Mouse (Mus musculus) hindbrain, embryonic 11.5 days (tissue): ENCODE results near the gene Wfikkn1. TPM values are rescaled to one million over a fixed set of nuclear protein-coding genes. Genes with fewer than 3 reads are reported as not detected.

Experiments used
- ATAC-seq: fragments of 200-750 bp; cut with Nextera tagmentation; 2 replicates; pipeline ENCODE4 v1.8.0; 2017; ENCODE audit warnings: mild to moderate bottlenecking, moderate TSS enrichment, moderate library complexity; ENCODE audit not compliant: low FRiP score
- DNase-seq: peaks from one replicate; pipeline ENCODE4 v3.0.0-alpha.2; 2015; ENCODE audit warnings: low spot score
- H3K27ac ChIP-seq: fragments of 300-500 bp; sonication (generic); 2 replicates; pipeline ENCODE4 v1.5.1; 2014; ENCODE audit warnings: mild to moderate bottlenecking, low read depth, low read length
- H3K27me3 ChIP-seq: fragments of 300-500 bp; sonication (generic); 2 replicates; pipeline ENCODE4 v1.6.1; 2014; ENCODE audit warnings: mild to moderate bottlenecking, low read length, moderate library complexity, mixed read lengths; ENCODE audit not compliant: control insufficient read depth, insufficient read depth
- H3K36me3 ChIP-seq: fragments of 300-500 bp; sonication (generic); 2 replicates; pipeline ENCODE4 v1.6.1; 2014; ENCODE audit warnings: mild to moderate bottlenecking, low read length, moderate library complexity, mixed read lengths; ENCODE audit not compliant: control insufficient read depth, insufficient read depth
- H3K4me1 ChIP-seq: fragments of 300-500 bp; sonication (generic); replicated peaks from 2 replicates; pipeline ENCODE4 v1.6.1; 2014; ENCODE audit warnings: low read length, mixed read lengths; ENCODE audit not compliant: control insufficient read depth, insufficient read depth
- H3K4me2 ChIP-seq: fragments of 300-500 bp; sonication (generic); replicated peaks from 2 replicates; pipeline ENCODE4 v1.6.1; 2014; ENCODE audit warnings: mild to moderate bottlenecking, low read depth, low read length
- H3K4me3 ChIP-seq: fragments of 300-500 bp; sonication (generic); 2 replicates; pipeline ENCODE4 v1.5.1; 2014; ENCODE audit warnings: low read depth, low read length
- H3K9ac ChIP-seq: fragments of 300-500 bp; sonication (generic); 2 replicates; pipeline ENCODE4 v1.6.1; 2014; ENCODE audit warnings: low read depth, low read length
- H3K9me3 ChIP-seq: fragments of 300-500 bp; sonication (generic); 2 replicates; pipeline ENCODE4 v1.6.1; 2016; ENCODE audit warnings: low read length; ENCODE audit not compliant: control insufficient read depth
- WGBS: fragments of 180-500 bp; shearing (Covaris S2); extraction: QIAGEN DNeasy Blood & Tissue Kit; methylation state at CpG from one replicate; pipeline ENCODE4 v1.1.7; 2014; 5-methylcytosine and 5-hydroxymethylcytosine counted together
- polyA plus RNA-seq: library from polyadenylated mRNA; unstranded; fragments of >200 nt; fragmentation: Nextera tagmentation; extraction: Ambion mirVana; gene quantifications from 2 replicates; pipeline ENCODE4 v1.2.1, GENCODE M21; 2014

The Wfikkn1 gene
- polyA plus RNA-seq, 1 experiment from 2014 or later, result 0.71 TPM

- Histone ChIP-seq H3K4me3 (peak within 1 kb of the TSS; percentile 49), H3K9me3 (no peaks in the 10 kb centered on the region), H3K9ac (peak within 1 kb of the TSS; percentile 80), H3K27ac (peak within 1 kb of the TSS; percentile 66), H3K4me1 (peaks cover 8% of the 10 kb centered on the region), H3K36me3 (no peaks in the 10 kb centered on the region), H3K27me3 (no peaks in the 10 kb centered on the region), H3K4me2 (peak within 1 kb of the TSS; percentile 89)
- 4% methylated on average over 65 of the region's 65 CpGs for WGBS
- DNase-seq (peak; percentile 94), ATAC-seq (peak; percentile 93)
Observed at GRCm38 (mm10) chr17:25860832-25861703, 19.6 kb downstream of the Wfikkn1 start, which contains the start of gene Wdr90. Gene Wdr90 (minus strand): TSS chr17:25861501.

DNA sequence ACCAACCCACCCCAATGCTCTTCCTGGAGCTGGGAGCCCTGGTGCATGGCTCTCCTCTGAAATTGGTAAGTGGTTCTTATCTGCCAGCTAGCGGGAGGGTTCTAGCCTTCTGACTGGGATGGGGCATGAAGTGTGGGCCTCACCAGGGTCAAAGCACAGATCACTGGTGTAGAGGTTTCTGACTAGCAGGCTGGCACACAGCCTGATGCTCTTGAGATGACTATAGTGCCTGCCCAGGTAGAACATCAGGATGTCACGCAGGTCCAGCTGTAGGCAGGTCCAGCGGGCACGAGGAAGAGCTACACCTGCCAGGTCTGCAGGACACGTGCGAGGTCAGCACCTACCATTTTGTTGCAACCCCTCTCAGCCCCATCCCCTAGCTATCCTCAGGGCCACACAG, 20.4 kb downstream of the Wfikkn1 start:
- Histone ChIP-seq H3K27me3 (no peaks in the 10 kb centered on the region), H3K9me3 (no peaks in the 10 kb centered on the region), H3K4me1 (peaks cover 8% of the 10 kb centered on the region), H3K27ac (no peak overlapping the region), H3K9ac (peak overlapping the region; percentile 80; the same call in 1 of the 2 replicates), H3K4me3 (no peak overlapping the region), H3K4me2 (peak overlapping the region; percentile 89; the same call in 1 of the 2 replicates), H3K36me3 (no peaks in the 10 kb centered on the region)
- DNase-seq, result no peak
- WGBS, result 93% methylated on average over 6 of the region's 6 CpGs
- no peak for ATAC-seq

DNA sequence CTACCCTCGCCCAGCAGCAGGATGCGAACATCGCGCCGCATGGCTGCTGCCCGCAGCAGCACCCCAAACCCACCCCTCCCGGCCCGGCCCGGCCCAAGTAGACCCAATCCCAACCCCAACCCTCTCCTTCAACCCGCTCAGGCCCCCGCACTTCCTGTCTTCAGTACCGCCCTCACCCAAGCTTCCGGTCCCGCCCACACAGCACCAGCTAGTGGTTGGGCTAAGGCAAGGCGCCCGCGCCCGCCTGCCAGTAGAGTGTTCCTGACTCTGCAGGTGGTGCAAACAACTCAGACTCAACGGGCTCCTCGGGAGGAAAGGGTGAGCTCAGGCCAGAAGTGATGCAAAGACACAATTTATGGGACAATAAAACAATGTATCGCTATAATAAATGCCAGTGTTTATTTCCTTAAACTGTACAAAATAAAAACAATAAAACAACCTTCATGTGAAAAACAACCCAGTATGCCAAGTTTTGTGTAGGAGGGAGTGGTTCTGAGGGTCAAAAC, 36.2 kb downstream of the Wfikkn1 start, which contains the start of gene Rhot2:
Gene Rhot2, minus strand, starts transcription at position 456 of the 506 bp plus-strand sequence.
- H3K36me3 ChIP-seq, result peaks cover 18% of the 10 kb centered on the region
- peak within 1 kb of the TSS; percentile 67 for H3K4me2 ChIP-seq
- H3K4me3 ChIP-seq, result peak within 1 kb of the TSS; percentile 82
- H3K9ac ChIP-seq, result peak within 1 kb of the TSS; percentile 72
- ATAC-seq, result peak; percentile 92
- DNase-seq, result peak; percentile 97
- no peaks in the 10 kb centered on the region for H3K27me3 ChIP-seq
- H3K9me3 ChIP-seq, result no peaks in the 10 kb centered on the region
- under 1% methylated on average over 20 of the region's 21 CpGs for WGBS
- H3K4me1 ChIP-seq, result no peaks in the 10 kb centered on the region; the same call in none of the 2 replicates
- peak within 1 kb of the TSS; percentile 58; the same call in 1 of the 2 replicates for H3K27ac ChIP-seq

DNA sequence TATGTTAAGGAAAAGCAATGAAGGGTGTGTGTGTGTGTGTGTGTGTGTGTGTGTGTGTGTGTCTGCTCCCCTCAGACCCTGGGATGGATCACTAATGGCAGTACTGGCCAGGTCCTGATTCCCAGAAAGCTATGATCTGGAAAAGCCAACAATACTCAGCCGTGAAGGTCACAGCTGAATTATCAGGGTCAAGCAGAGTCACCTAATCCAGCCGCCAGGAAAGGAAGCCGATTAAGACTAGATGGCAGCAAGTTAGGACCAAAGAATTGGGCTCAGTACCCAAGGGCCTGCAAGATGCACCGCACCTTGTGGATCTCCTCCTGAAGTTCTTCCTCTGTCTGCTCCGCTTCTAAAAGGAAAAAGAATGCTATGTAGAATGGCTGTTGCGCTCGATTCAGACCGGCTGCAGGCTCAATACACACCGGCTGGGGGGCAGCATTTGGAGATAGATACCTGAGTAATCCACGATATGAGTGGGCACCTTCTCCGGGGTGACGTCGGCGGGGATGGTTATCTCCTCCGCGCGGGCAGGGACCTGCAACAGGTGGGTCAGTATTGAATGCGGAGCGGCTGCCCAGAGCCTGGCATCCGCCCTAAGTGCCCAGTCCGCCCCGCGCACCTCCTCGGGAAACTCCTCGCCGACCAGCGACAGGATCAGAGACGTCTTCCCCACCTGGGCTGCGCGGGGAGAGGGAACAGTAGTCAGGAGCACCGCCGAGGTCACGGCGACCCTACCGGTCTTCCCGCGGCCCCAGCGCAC, 36.8 kb downstream of the Wfikkn1 start:
- no peaks in the 10 kb centered on the region for H3K27me3 ChIP-seq
- 4% methylated on average over 32 of the region's 38 CpGs for WGBS
- DNase-seq (no peak), ATAC-seq (peak; percentile 41; the same call in 1 of the 2 replicates)
- no peaks in the 10 kb centered on the region; the same call in none of the 2 replicates for H3K4me1 ChIP-seq
- peak overlapping the region; percentile 82 for H3K4me3 ChIP-seq
- no peaks in the 10 kb centered on the region for H3K9me3 ChIP-seq
- H3K36me3 ChIP-seq, result peaks cover 24% of the 10 kb centered on the region
- peak overlapping the region; percentile 67 for H3K4me2 ChIP-seq
- peak overlapping the region; percentile 72 for H3K9ac ChIP-seq
- H3K27ac ChIP-seq, result peak overlapping the region; percentile 58; the same call in 1 of the 2 replicates

DNA sequence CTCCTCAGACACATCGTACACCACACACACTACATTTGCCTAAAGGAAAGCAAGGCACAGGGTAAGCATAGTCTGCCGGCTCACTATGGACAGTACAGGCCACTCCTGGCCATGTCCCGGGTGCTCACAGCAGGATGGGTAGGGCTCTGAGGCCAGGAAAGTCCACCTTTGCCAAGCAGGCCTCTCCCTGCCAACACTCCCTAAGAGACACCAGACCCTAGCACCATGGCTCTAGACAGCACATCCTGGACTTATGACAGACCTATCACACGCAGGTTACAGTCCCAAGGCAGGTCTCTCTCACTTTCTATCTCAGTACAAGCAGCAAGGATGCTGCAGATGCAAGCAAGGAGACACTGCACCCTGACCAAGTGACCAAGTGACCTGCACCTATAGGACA, 37.5 kb downstream of the Wfikkn1 start:
- Histone ChIP-seq H3K4me1 (no peaks in the 10 kb centered on the region; the same call in none of the 2 replicates), H3K27ac (peak overlapping the region; percentile 13; the same call in 1 of the 2 replicates), H3K27me3 (no peaks in the 10 kb centered on the region), H3K9ac (peak overlapping the region; percentile 72; the same call in 1 of the 2 replicates), H3K4me3 (peak overlapping the region; percentile 82), H3K9me3 (no peaks in the 10 kb centered on the region), H3K4me2 (peak overlapping the region; percentile 67), H3K36me3 (peaks cover 24% of the 10 kb centered on the region)
- DNase-seq (no peak), ATAC-seq (no peak)
- 98% methylated on average over 4 of the region's 4 CpGs for WGBS

GRCm38 (mm10) chr17:25842509-25842908, 38.1 kb downstream of the Wfikkn1 start:
- WGBS, result 90% methylated on average over 3 of the region's 3 CpGs
- no peak overlapping the region for H3K4me3 ChIP-seq
- no peaks in the 10 kb centered on the region for H3K9me3 ChIP-seq
- H3K4me1 ChIP-seq, result peaks cover 3% of the 10 kb centered on the region
- H3K27me3 ChIP-seq, result no peaks in the 10 kb centered on the region
- no peak overlapping the region for H3K4me2 ChIP-seq
- no peak overlapping the region for H3K9ac ChIP-seq
- no peak for DNase-seq
- ATAC-seq, result no peak
- peaks cover 24% of the 10 kb centered on the region for H3K36me3 ChIP-seq
- no peak overlapping the region for H3K27ac ChIP-seq

DNA sequence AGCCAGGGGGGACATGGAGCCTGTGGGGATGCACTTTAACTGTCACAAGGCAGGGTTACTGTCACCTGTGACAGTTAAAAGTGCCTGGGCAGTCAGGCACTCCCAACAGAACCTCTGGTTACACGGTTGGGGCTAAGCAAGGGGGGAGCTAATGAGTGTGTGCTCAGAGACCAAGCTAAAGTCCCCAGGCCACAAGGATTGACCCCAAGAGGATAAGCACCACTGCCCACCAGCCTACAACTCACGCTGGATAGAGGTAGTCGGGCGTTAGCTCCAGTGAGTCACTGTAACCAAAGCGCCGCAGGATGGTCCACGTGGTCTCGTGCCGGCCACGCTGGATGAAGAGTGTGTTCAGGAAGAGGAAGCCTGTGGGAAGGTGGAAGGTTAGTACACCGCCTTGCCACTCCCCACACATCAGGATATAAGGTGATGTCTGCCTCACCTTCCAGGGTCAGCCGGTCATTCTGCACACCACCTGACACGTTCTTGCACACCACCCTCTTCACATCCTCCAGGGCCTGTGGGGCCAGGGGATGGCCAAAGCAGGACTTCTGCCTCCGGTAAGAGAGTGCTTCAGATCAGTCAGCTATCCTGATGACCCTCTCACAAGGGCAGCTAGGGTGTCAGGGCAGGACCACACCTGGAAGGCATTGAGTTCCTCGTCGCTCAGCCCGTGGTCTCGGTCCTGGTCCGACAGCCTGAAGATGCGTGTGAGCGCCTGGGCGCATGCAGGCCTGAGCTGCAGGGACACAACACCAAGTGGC, 39.4 kb downstream of the Wfikkn1 start, which contains the start of gene Gm20683:
Gene Gm20683, minus strand, starts transcription at position 647 of the 764 bp plus-strand sequence.
- no peaks in the 10 kb centered on the region for H3K27me3 ChIP-seq
- H3K36me3 ChIP-seq, result peaks cover 24% of the 10 kb centered on the region
- H3K27ac ChIP-seq, result no peak within 1 kb of the TSS
- WGBS, result 94% methylated on average over 22 of the region's 22 CpGs
- H3K4me1 ChIP-seq, result peaks cover 13% of the 10 kb centered on the region
- DNase-seq, result no peak
- H3K9me3 ChIP-seq, result no peaks in the 10 kb centered on the region
- H3K4me3 ChIP-seq, result no peak within 1 kb of the TSS
- H3K9ac ChIP-seq, result no peak within 1 kb of the TSS
- ATAC-seq, result no peak
- H3K4me2 ChIP-seq, result no peak within 1 kb of the TSS

DNA sequence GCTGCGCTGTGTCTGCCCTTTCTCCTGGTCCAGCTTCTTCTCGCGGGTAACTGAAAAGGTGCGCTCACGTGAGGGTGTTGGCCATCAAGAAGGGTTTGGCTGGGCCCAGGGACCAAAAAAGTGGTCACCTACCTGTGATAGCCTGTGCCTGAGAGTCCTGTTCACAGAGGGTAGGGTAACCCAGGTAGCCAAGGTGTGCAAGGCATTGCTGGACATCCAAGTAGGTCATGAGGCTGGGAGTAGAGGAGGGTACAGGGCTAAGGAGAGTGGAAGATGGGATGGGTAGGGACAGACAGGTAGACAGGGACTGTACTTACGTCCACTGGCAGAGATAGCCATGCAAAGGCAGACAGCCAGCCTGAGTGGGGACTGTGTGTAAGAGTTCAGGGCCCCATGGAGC, 40.1 kb downstream of the Wfikkn1 start:
- Histone ChIP-seq H3K4me3 (no peak overlapping the region), H3K27ac (no peak overlapping the region), H3K4me1 (peaks cover 17% of the 10 kb centered on the region), H3K36me3 (peaks cover 24% of the 10 kb centered on the region), H3K27me3 (no peaks in the 10 kb centered on the region), H3K4me2 (no peak overlapping the region), H3K9me3 (no peaks in the 10 kb centered on the region), H3K9ac (no peak overlapping the region)
- WGBS, result 96% methylated on average over 6 of the region's 6 CpGs
- DNase-seq (no peak), ATAC-seq (no peak)
